Mouse (Mus musculus) cortical plate, adult 2 months (tissue): ENCODE data around the gene N4bp2l1.

Experiments
- CTCF ChIP-seq: fragments of 200-500 bp; IDR thresholded peaks from 2 replicates; pipeline ENCODE4 v1.5.1; 2011; ENCODE audit warnings: mild to moderate bottlenecking, control low read depth, low read length; ENCODE audit not compliant: insufficient read depth; ENCODE audit errors: extremely low read depth
- POLR2A ChIP-seq: fragments of 200-500 bp; IDR thresholded peaks from 2 replicates; pipeline ENCODE4 v1.6.1; 2011; ENCODE audit warnings: mild to moderate bottlenecking, low read length, control low read depth; ENCODE audit not compliant: insufficient read depth; ENCODE audit errors: extremely low read depth

DNA sequence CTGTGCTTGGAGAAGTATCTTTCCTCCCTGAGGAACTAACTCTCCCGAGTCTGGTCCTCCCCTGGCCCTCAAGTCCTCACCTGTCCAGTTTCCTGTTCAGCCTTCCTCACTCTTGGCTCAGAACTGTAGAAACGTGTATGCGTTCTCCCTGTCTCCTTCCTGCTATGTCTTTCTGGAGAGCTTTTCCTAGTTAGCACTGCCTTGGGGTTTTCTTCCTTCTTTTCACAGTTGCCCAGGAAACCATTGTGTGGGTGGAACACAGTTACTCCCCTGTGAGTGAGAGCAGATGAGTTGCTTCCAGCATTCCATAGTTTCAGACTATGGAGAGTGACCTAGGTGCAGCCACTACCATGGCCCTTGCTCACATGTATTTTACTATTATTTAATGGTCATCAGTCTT is 30.8 kb downstream of the N4bp2l1 start:
- TF ChIP-seq POLR2A: no peak; the same call in 1 of the 2 replicates
- no peak for TF ChIP-seq CTCF
